In genomic region chr7:67287456-67287855, GRCm38 (mm10) we compare ENCODE assay signal across 14 mouse cellular contexts.
DNase-seq lines count a peak whose midpoint lies in the region; ATAC-seq and TF ChIP-seq lines count a peak whose summit lies in the region.
"Had no signal": no experiment of that assay in that cellular context is flagged by ENCODE, and none has a peak within 500 bp of the region (broad histone marks: within the 10 kb centered on the region; RNA-seq: fewer than 3 reads in every experiment).

No protein-coding gene starts in this region.

- no peak overlapping the region for H3K9ac ChIP-seq in heart, embryonic 11.5 days (ENCODE audit: low read depth, low read length)
- H3K9ac ChIP-seq: forebrain, embryonic 13.5 days; hindbrain, embryonic 13.5 days had no signal

- no peak overlapping the region for H3K4me3 ChIP-seq in heart, embryonic 11.5 days (ENCODE audit: low read depth, low read length)
- H3K4me3 ChIP-seq in embryonic fibroblast, embryonic 13.5 days (ENCODE audit: insufficient read depth, low read length): no peak overlapping the region
- H3K4me3 ChIP-seq: embryonic facial prominence, embryonic 10.5 days; forebrain, embryonic 13.5 days; heart, embryonic 10.5 days; hindbrain, embryonic 13.5 days had no signal

- peaks cover 5% of the 10 kb centered on the region; the same call in 1 of the 2 replicates for H3K4me1 ChIP-seq in heart, embryonic 11.5 days (ENCODE audit: control insufficient read depth, insufficient read depth, low read length)
- no peaks in the 10 kb centered on the region for H3K4me1 ChIP-seq in embryonic fibroblast, embryonic 13.5 days (ENCODE audit: control insufficient read depth, insufficient read depth, low read length)
- H3K4me1 ChIP-seq: embryonic facial prominence, embryonic 10.5 days; forebrain, embryonic 13.5 days; heart, embryonic 10.5 days; hindbrain, embryonic 13.5 days had no signal

- no peak overlapping the region for H3K27ac ChIP-seq in heart, embryonic 11.5 days (ENCODE audit: low read depth, low read length)
- peak overlapping the region; percentile 29; the same call in 1 of the 2 replicates for H3K27ac ChIP-seq in embryonic fibroblast, embryonic 13.5 days (ENCODE audit: insufficient read depth, low read length)
- H3K27ac ChIP-seq: embryonic facial prominence, embryonic 10.5 days; forebrain, embryonic 13.5 days; heart, embryonic 10.5 days; hindbrain, embryonic 13.5 days had no signal

- DNase-seq in heart, adult 11 months: peak; percentile 74
- DNase-seq in urinary bladder, postnatal 14 days (ENCODE audit: low spot score): peak; percentile 31
- DNase-seq in urinary bladder, postnatal 10 days (ENCODE audit: low spot score): no peak
- peak; percentile 40 for DNase-seq in telencephalon, adult 2 months (ENCODE audit: low read depth, low spot score)
- no peak for DNase-seq in cerebellum, adult 9-10 months
- no peak for DNase-seq in layer of hippocampus, postnatal 25 days (ENCODE audit: extremely low spot score in 1 of 2, low spot score in 1 of 2)
- DNase-seq: cerebellum, adult 9-11 months; kidney, adult 9 months had no signal

- no peaks in the 10 kb centered on the region for H3K36me3 ChIP-seq in heart, embryonic 11.5 days (ENCODE audit: control insufficient read depth, insufficient read depth, low read length)
- H3K36me3 ChIP-seq: hindbrain, embryonic 13.5 days had no signal

- TF ChIP-seq CTCF in embryonic fibroblast, embryonic 13.5 days (IDR thresholded peaks at IDR 0.05; ENCODE audit: borderline replicate concordance, insufficient read depth, low read length): no peak

- no peaks in the 10 kb centered on the region for H3K9me3 ChIP-seq in heart, embryonic 11.5 days (replicated peaks; ENCODE audit: control insufficient read depth, low read length)
- H3K9me3 ChIP-seq: embryonic facial prominence, embryonic 10.5 days; forebrain, embryonic 13.5 days; heart, embryonic 10.5 days; hindbrain, embryonic 13.5 days had no signal

- 81% methylated on average over 4 of the region's 4 CpGs for WGBS in heart, embryonic 11.5 days (ENCODE audit: insufficient replicate concordance)

- no peak overlapping the region for H3K4me2 ChIP-seq in heart, embryonic 11.5 days
- H3K4me2 ChIP-seq: forebrain, embryonic 13.5 days; hindbrain, embryonic 13.5 days had no signal

- ATAC-seq in heart, embryonic 11.5 days (replicated peaks; ENCODE audit: insufficient number of reproducible peaks, low FRiP score, low TSS enrichment): no peak
- ATAC-seq: forebrain, embryonic 13.5 days had no signal

- H3K27me3 ChIP-seq in heart, embryonic 11.5 days (ENCODE audit: control insufficient read depth, insufficient read depth, low read length): no peaks in the 10 kb centered on the region
- H3K27me3 ChIP-seq: forebrain, embryonic 13.5 days; hindbrain, embryonic 13.5 days had no signal

- no peak for TF ChIP-seq POLR2A in embryonic fibroblast, embryonic 13.5 days (IDR thresholded peaks at IDR 0.05; ENCODE audit: low read depth, low read length)

Comparison
In these comparisons a context has a peak if more than half of its experiments do, and no peak if none do; other contexts are left out.
1. DNase-seq: peak in heart, adult 11 months (single experiment), urinary bladder, postnatal 14 days (single experiment) and telencephalon, adult 2 months (single experiment); none in urinary bladder, postnatal 10 days (single experiment), cerebellum, adult 9-10 months (single experiment) and layer of hippocampus, postnatal 25 days (0 of 2).